Mouse (Mus musculus): Measurements from ENCODE around the gene Zbtb34.

The Zbtb34 gene

DNA sequence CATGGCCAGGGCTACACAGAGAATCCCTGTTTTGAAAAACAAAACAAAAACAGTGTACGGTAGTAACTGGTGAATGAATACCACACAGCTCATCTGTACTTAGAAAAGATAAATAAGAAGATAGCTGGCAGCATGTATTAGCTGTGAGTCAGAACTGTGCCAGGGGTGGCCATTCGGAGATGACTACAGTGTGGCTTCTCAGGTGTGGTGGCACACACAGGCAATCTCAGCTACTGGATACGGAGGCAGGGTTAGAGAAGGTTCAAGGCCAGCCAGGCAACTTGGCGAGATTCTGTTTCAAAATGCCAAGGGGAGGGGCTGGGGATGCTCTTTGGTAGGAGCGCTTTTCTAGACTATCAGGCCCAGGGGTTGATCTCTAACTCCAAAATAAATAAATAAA is 14.6 kb upstream of the Zbtb34 start:
- no peak for DNase-seq (ENCODE audit: low spot score)

DNA sequence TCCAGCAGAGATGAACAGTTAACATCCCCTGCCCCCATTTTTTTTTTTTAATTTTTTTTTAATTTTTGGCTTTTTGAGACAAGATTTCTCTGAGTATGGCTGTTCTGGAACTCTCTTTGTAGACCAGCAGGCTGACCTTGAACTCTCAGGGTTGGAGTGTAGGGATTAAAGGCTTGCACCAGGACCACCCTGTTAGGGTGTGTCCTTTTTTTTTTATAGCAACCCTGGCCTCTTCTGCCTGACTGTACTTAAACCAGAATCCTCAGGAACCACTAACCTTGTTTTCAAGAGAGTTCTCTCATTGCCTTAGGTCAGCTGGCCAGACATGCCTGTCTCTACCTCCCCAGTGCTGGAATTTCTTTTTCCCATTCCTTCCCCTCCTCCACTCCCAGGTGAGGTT is 13.7 kb upstream of the Zbtb34 start:
- DNase-seq (ENCODE audit: low spot score): no peak

DNA sequence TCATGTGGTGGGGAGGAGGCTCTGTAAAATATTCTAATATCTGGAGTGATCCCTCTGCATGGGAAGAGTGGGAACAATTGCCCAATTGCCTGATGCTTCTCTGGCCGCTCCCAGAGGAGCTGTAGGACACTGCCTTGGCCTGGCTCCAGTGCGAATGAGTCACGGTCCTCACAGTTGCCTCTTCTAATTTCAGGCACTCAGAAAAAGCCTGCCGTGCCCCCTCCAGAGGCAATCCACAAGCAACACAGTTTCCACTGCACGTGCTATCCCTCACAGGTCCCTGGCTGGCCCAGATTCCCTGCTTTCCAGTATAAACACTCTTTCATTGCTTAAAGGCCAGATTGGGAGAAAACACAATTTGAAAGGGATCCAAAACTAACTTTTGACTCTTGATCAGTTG is 13.2 kb upstream of the Zbtb34 start:
- DNase-seq (ENCODE audit: low spot score): peak; percentile 52

DNA sequence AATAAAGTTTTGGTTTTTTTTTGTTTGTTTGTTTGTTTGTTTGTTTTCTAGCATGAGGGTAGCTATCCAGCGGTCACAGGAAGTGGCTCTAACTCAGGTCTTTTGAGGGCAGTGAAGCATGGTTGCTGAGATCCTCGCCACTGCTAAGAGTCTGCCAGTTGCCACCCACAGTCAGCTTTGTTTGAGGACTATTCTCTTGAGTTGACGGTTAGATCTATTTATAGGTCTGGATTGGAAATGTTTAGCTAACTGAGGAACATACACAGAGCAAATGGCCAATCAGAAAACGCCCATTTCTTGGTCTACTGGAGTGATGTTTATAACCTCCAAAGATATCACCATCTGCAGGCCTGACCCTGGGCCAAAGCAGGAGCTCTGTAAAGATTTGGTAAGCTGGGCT is 11.6 kb upstream of the Zbtb34 start:
- DNase-seq (ENCODE audit: low spot score): no peak

GRCm38 (mm10) chr2:33440893-33441292 is 9.8 kb upstream of the Zbtb34 start:
- DNase-seq (ENCODE audit: low spot score): no peak

DNA sequence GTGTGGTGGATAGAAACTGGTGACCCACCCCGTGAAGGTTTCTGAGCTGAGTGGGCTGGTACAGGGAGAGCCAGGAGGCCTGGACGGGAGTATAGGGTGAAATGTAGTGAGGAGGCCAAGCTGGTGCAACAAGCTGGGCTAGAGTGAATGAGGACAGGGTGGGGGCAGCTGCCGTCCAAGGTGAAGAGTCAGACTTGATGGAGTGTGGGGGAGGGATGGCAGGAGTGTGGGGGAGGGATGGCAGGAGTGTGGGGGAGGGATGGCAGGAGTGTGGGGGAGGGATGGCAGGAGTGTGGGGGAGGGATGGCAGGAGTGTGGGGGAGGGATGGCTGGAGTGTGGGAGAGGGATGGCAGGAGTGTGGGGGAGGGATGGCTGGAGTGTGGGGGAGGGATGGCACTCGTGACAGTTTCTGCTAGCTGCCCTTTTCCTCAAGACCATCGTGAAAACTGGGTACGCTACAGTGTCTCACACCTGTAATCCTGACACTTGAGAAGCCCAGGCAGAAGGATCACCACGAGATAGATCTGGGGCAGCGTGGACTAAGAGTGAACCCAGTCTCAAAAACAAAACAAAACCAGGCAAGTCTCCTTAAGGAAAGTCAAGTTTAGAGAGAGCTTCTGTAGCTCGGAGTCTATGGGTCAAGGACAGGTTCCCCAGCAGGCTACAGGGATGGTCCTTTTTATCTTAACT is 9.0 kb upstream of the Zbtb34 start:
- no peak for DNase-seq (ENCODE audit: low spot score)

GRCm38 (mm10) chr2:33439471-33439881 is 8.4 kb upstream of the Zbtb34 start:
- no peak for DNase-seq (ENCODE audit: low spot score)

DNA sequence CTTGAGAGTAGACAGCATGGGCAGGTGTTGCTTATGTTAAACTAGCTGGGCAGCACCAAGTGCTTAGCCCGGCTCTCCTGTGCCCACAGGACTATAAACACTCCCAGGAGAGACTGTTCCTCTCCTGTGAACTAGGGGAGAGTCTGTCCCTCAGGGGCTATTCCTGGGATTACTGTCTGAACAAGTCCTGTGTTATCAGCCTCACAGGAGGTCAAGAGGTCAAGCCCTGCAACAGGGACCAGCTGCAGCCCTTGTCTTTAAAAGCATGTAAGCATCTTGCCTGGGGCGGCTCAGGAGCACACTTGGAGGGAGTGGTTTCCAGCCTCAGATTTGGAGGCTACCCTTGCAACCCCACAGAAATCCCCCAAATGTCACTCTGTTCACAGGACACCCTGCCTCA is 7.3 kb upstream of the Zbtb34 start:
- DNase-seq (ENCODE audit: low spot score): no peak

- no peak for DNase-seq (ENCODE audit: low spot score)
These were observed 6.1 kb upstream of the Zbtb34 start for GRCm38 (mm10) chr2:33437184-33437583.

- DNase-seq (ENCODE audit: low spot score): no peak
These were observed 5.0 kb upstream of the Zbtb34 start for GRCm38 (mm10) chr2:33436035-33436580.

GRCm38 (mm10) chr2:33435036-33435650 is 4.0 kb upstream of the Zbtb34 start:
- DNase-seq (ENCODE audit: low spot score): no peak

- DNase-seq (ENCODE audit: low spot score): no peak
These were observed 1.8 kb upstream of the Zbtb34 start for GRCm38 (mm10) chr2:33432877-33433276.

- DNase-seq (ENCODE audit: low spot score): no peak
These were observed 898 bp downstream of the Zbtb34 start for GRCm38 (mm10) chr2:33430081-33430770.

- DNase-seq (ENCODE audit: low spot score): no peak
These were observed 1.8 kb downstream of the Zbtb34 start for GRCm38 (mm10) chr2:33429339-33429738.

- DNase-seq (ENCODE audit: low spot score): no peak
These were observed 4.3 kb downstream of the Zbtb34 start for GRCm38 (mm10) chr2:33426640-33427398.

DNA sequence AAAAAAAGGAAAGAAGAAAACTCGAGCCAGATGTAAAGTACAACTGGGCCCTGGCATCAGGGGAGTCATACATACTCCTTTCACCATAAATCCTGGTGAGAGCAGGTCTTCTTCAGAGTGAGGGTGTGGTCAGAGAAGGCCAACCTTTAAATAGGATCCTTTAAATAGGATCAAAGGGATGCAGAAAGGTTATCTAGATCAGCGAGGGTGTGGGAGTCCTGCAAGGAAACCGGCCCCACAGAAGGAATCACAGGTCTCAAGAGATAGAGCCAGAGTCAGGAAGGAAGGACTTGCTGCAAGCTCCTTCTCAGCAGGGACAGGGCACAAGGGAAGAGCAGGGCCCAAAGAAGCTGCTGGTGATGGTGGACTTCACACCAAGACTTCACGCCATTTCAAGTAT is 13.7 kb downstream of the Zbtb34 start:
- no peak for DNase-seq (ENCODE audit: low spot score)

DNA sequence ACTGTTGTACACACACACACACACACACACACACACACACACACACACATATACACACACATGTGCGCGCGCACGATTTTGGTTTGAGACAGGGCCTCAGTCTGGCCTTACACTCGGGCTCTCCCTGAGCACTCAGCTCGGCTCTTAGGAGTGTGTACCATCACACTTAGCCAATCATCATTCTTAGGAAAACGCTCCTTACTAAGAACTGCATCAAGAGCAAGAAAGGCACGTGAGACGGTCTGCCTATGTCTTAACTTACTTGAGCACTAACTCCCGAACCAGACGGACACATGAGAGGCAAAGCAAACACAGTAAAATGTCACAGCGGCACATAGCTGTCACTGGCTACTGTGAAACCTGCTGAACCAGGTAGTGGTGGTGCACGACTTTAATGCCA is 17.1 kb downstream of the Zbtb34 start:
- DNase-seq (ENCODE audit: low spot score): no peak

GRCm38 (mm10) chr2:33412111-33412510 is 19.0 kb downstream of the Zbtb34 start:
- no peak for DNase-seq (ENCODE audit: low spot score)

DNA sequence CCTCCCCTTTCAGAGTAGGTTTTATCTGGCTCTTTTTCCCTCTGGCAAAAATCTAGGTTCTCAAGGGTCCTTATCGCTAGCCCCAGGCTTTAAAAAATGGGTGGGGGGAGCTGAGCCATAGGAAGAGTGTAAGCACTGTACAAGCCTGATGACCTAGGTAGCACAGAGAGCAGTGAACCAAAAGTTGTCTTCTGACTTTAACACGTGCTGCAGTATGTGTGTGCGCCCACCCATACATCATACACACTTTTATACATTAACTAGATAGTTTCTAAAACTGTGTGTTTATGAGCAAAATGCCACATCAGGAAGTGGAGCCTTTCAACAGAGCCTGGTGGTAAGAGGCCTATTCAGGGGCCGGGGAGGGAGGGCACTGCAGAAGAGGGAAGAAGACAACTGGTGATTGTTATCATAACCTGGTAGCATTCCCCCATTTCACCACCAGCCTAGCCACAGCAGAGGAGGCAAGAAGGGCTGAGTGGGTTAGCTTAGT is 27.6 kb downstream of the Zbtb34 start:
- DNase-seq (ENCODE audit: low spot score): no peak

DNA sequence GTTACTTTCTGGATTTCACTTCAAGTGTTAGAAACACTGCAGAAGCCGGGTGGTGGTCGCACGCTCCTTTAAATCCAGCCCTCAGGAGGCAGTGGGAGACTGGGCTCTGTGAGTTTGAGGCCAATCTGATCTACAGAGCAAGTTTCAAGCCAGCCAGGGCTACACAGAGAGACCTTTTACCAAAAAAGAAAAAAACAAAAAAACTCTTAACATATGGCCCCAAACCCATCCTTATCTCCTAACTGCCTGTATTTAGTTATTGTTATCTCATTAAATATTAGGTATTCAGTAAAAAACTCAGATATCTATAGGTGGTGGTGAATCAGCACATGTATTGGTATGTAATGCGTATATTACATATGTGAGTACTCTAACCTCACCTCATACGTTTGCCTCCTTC is 28.5 kb downstream of the Zbtb34 start:
- no peak for DNase-seq (ENCODE audit: low spot score)

DNA sequence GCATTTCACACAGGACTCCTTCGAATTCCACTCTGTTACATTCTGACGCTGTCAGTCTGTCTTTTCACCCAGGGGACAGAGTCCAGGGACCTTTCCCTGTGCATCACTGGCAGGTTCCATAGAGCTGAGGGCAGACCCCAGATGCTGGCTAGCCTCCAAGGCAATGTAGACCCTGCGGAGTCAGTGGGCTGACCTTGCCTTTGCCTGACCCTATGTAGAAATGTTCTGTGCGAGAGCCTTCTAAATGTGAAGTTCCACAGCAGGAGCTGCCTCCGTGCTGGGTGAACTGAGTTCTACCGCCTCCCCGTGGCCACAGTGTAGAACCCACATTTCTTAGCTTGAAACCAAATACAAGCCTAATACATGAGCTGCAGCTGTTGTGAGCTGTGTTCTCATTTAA is 28.9 kb downstream of the Zbtb34 start:
- DNase-seq (ENCODE audit: low spot score): peak; percentile 24

- no peak for DNase-seq (ENCODE audit: low spot score)
These were observed 29.9 kb downstream of the Zbtb34 start for GRCm38 (mm10) chr2:33401217-33401616.

All from layer of hippocampus, adult 9-10 months (tissue).